ENCODE assay signal across 28 mouse cellular contexts in genomic region chr10:87880071-87880785, GRCm38 (mm10). TPM values are rescaled to one million over a fixed set of nuclear protein-coding genes. Genes with fewer than 3 reads are reported as not detected.
DNase-seq lines count a peak whose midpoint lies in the region; ATAC-seq and TF ChIP-seq lines count a peak whose summit lies in the region.
"Had no signal": no experiment of that assay in that cellular context is flagged by ENCODE, and none has a peak within 500 bp of the region (broad histone marks: within the 10 kb centered on the region; RNA-seq: fewer than 3 reads in every experiment).

No protein-coding gene starts in this region.

- no peak overlapping the region for H3K4me2 ChIP-seq in lung, postnatal 0 days (replicated peaks; ENCODE audit: low read depth, low read length)
- H3K4me2 ChIP-seq in hindbrain, postnatal 0 days (ENCODE audit: low read depth, low read length), result no peak overlapping the region
- H3K4me2 ChIP-seq: forebrain, embryonic 13.5 days; heart, embryonic 15.5 days; hindbrain, embryonic 12.5 days; limb, embryonic 15.5 days; liver, embryonic 13.5 days; midbrain, embryonic 13.5 days had no signal

- no peak overlapping the region for H3K27ac ChIP-seq in lung, postnatal 0 days (ENCODE audit: low read length)
- no peak overlapping the region for H3K27ac ChIP-seq in hindbrain, postnatal 0 days
- H3K27ac ChIP-seq: forebrain, embryonic 13.5 days; heart, embryonic 10.5 days; heart, embryonic 15.5 days; hindbrain, embryonic 12.5 days; limb, embryonic 10.5 days; limb, embryonic 15.5 days; liver, embryonic 13.5 days; midbrain, embryonic 13.5 days had no signal

- no peaks in the 10 kb centered on the region for H3K9me3 ChIP-seq in lung, postnatal 0 days (ENCODE audit: low read length)
- H3K9me3 ChIP-seq in hindbrain, postnatal 0 days (ENCODE audit: low read length), result no peaks in the 10 kb centered on the region
- H3K9me3 ChIP-seq: forebrain, embryonic 13.5 days; heart, embryonic 10.5 days; heart, embryonic 15.5 days; hindbrain, embryonic 12.5 days; limb, embryonic 10.5 days; limb, embryonic 15.5 days; liver, embryonic 13.5 days; megakaryocyte, embryonic 14.5 days; midbrain, embryonic 13.5 days had no signal

- peak; percentile 85 for ATAC-seq in lung, postnatal 0 days
- no peak for ATAC-seq in hindbrain, postnatal 0 days
- ATAC-seq: activated CD4-positive, CD25-positive, alpha-beta regulatory T cell, adult 4 months; forebrain, embryonic 13.5 days; intestine, postnatal 0 days; midbrain, embryonic 13.5 days had no signal

- H3K9ac ChIP-seq in lung, postnatal 0 days (replicated peaks; ENCODE audit: low read depth), result no peak overlapping the region
- no peak overlapping the region for H3K9ac ChIP-seq in hindbrain, postnatal 0 days (replicated peaks; ENCODE audit: low read length)
- H3K9ac ChIP-seq: forebrain, embryonic 13.5 days; heart, embryonic 15.5 days; hindbrain, embryonic 12.5 days; limb, embryonic 15.5 days; liver, embryonic 13.5 days; midbrain, embryonic 13.5 days had no signal

- no peak overlapping the region for H3K4me3 ChIP-seq in lung, postnatal 0 days (ENCODE audit: low read depth, low read length)
- H3K4me3 ChIP-seq in hindbrain, postnatal 0 days (ENCODE audit: low read length), result no peak overlapping the region
- H3K4me3 ChIP-seq: forebrain, embryonic 13.5 days; heart, embryonic 10.5 days; heart, embryonic 15.5 days; hindbrain, embryonic 12.5 days; limb, embryonic 10.5 days; limb, embryonic 15.5 days; liver, embryonic 13.5 days; megakaryocyte, embryonic 14.5 days; midbrain, embryonic 13.5 days had no signal

- 68% methylated on average over 7 of the region's 7 CpGs for WGBS in lung, postnatal 0 days
- WGBS in hindbrain, postnatal 0 days, result 93% methylated on average over 7 of the region's 7 CpGs

- peak; percentile 63 for DNase-seq in lung, postnatal 0 days (ENCODE audit: low spot score)
- no peak for DNase-seq in lung, postnatal 14 days
- DNase-seq in NIH3T3 (ENCODE audit: low read depth), result peak; percentile 83
- DNase-seq in lung, postnatal 36 days, result peak; percentile 25
- DNase-seq in ovary, postnatal 10 days (ENCODE audit: low spot score), result no peak
- DNase-seq in hindbrain, postnatal 0 days (ENCODE audit: low spot score), result no peak
- DNase-seq in retina, embryonic 14.5 days (ENCODE audit: low spot score), result no peak
- DNase-seq: adrenal gland, adult 2 months; cerebellum, adult 2 months; cerebellum, postnatal 14 days; gastrocnemius, postnatal 14 days; kidney, adult 9 months; kidney, postnatal 10 days; layer of hippocampus, adult 9-11 months; liver, embryonic 13.5 days; thymus, postnatal 25 days had no signal

- H3K27me3 ChIP-seq in lung, postnatal 0 days (replicated peaks; ENCODE audit: insufficient read depth, low read length), result no peaks in the 10 kb centered on the region
- no peaks in the 10 kb centered on the region for H3K27me3 ChIP-seq in hindbrain, postnatal 0 days (ENCODE audit: insufficient read depth, low read length)
- H3K27me3 ChIP-seq: forebrain, embryonic 13.5 days; heart, embryonic 15.5 days; hindbrain, embryonic 12.5 days; limb, embryonic 15.5 days; liver, embryonic 13.5 days; megakaryocyte, embryonic 14.5 days; midbrain, embryonic 13.5 days had no signal

- TF ChIP-seq EP300 in lung, postnatal 0 days (IDR thresholded peaks at IDR 0.05), result peak; percentile 27; the same call in 1 of the 2 replicates

- no peak for TF ChIP-seq CTCF in lung, postnatal 0 days (IDR thresholded peaks at IDR 0.05)
- no peak for TF ChIP-seq CTCF in hindbrain, postnatal 0 days (IDR thresholded peaks at IDR 0.05; ENCODE audit: low read depth)

- no peaks in the 10 kb centered on the region for H3K36me3 ChIP-seq in lung, postnatal 0 days (ENCODE audit: insufficient read depth, low read length)
- H3K36me3 ChIP-seq in hindbrain, postnatal 0 days (ENCODE audit: insufficient read depth, low read length), result no peaks in the 10 kb centered on the region
- H3K36me3 ChIP-seq: heart, embryonic 10.5 days; heart, embryonic 15.5 days; hindbrain, embryonic 12.5 days; limb, embryonic 15.5 days; liver, embryonic 13.5 days; midbrain, embryonic 13.5 days had no signal

- no peaks in the 10 kb centered on the region for H3K4me1 ChIP-seq in lung, postnatal 0 days (ENCODE audit: insufficient read depth, low read depth, low read length)
- H3K4me1 ChIP-seq in hindbrain, postnatal 0 days (ENCODE audit: insufficient read depth, low read length), result no peaks in the 10 kb centered on the region
- H3K4me1 ChIP-seq: forebrain, embryonic 13.5 days; heart, embryonic 10.5 days; heart, embryonic 15.5 days; hindbrain, embryonic 12.5 days; limb, embryonic 10.5 days; limb, embryonic 15.5 days; liver, embryonic 13.5 days; megakaryocyte, embryonic 14.5 days; midbrain, embryonic 13.5 days had no signal

RNA-seq across cellular contexts. Expression of gene Igf1, which starts 22.2 kb away (rescaled TPM):
- polyA plus RNA-seq in lung, postnatal 0 days (2015; fragmentation: Nextera tagmentation; extraction: Ambion mirVana), result 20.5 and 25.0 TPM in 2 replicates
- total RNA-seq in hindbrain, postnatal 0 days (2014; rRNA removed), result 9.1 and 11.4 TPM in 2 replicates
- polyA plus RNA-seq in hindbrain, postnatal 0 days (2015; fragmentation: Nextera tagmentation; extraction: Ambion mirVana), result 13.1 and 14.6 TPM in 2 replicates
- total RNA-seq: granulocyte monocyte progenitor cell, adult 5-6 weeks; MEL had no signal

Comparison
In these comparisons a context has a peak if more than half of its experiments do, and no peak if none do; other contexts are left out.
1. DNase-seq: peak in lung, postnatal 0 days (single experiment), NIH3T3 (single experiment) and lung, postnatal 36 days (single experiment); none in lung, postnatal 14 days (single experiment), ovary, postnatal 10 days (single experiment), hindbrain, postnatal 0 days (single experiment) and retina, embryonic 14.5 days (single experiment).